Mouse (Mus musculus): ENCODE measurements around the gene Sbno1. TPM values are rescaled to one million over a fixed set of nuclear protein-coding genes. Genes with fewer than 3 reads are reported as not detected.

Sbno1 gene
- 10 to 100 TPM; 93.2 to 93.4 TPM for total RNA-seq (2021)
- long read RNA-seq, experiment 1, full-length matches to known transcripts: 3 of 22 reads
- long read RNA-seq, experiment 1, partial matches to known transcripts: 5 of 22 reads
- long read RNA-seq, experiment 1, other reads (novel, unspliced or antisense): 14 of 22 reads
- long read RNA-seq, experiment 2, transcript Sbno1-217 (17 exons, 2,413 nt): major isoform, 12 of 108 reads
- long read RNA-seq, experiment 2, partial matches to known transcripts: 45 of 108 reads
- long read RNA-seq, experiment 2, other reads (novel, unspliced or antisense): 49 of 108 reads

- DNase-seq (ENCODE audit: low spot score in 2 of 2): peak; percentile 86 to 87
These were observed at the start of gene Sbno1 for GRCm38 (mm10) chr5:124425412-124426259. TSS of gene Sbno1 (minus strand) at chr5:124426001.

- no peak for DNase-seq (ENCODE audit: low spot score in 2 of 2)
These were observed 44.9 kb upstream of the Sbno1 start for GRCm38 (mm10) chr5:124470591-124471171.

GRCm38 (mm10) chr5:124469486-124469885, 43.7 kb upstream of the Sbno1 start:
- DNase-seq (ENCODE audit: low spot score in 2 of 2): no peak

- no peak for DNase-seq (ENCODE audit: low spot score in 2 of 2)
These were observed 42.6 kb upstream of the Sbno1 start for GRCm38 (mm10) chr5:124468365-124468764.

GRCm38 (mm10) chr5:124467766-124468165, 42.0 kb upstream of the Sbno1 start:
- DNase-seq (ENCODE audit: low spot score in 2 of 2): no peak

DNA sequence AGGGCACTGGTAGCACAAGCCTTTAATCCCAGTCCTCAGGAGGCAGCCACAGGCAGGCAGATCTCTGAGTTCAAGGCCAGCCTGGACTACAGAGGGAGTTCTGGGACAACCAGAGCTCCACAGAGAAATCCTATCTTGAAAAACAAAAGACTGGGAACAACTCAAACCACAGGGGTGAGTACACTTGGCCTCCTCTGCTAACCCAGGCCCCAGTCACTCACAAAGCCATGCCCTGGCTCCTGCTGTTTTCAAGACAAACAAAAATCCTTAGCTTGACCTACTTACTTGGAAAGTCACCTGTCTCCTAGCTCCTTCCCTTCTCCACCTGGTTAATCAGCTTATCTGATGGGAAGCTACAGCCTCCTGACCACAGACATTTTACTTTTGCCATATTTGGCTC, 39.1 kb upstream of the Sbno1 start:
- no peak for DNase-seq (ENCODE audit: low spot score in 2 of 2)

DNA sequence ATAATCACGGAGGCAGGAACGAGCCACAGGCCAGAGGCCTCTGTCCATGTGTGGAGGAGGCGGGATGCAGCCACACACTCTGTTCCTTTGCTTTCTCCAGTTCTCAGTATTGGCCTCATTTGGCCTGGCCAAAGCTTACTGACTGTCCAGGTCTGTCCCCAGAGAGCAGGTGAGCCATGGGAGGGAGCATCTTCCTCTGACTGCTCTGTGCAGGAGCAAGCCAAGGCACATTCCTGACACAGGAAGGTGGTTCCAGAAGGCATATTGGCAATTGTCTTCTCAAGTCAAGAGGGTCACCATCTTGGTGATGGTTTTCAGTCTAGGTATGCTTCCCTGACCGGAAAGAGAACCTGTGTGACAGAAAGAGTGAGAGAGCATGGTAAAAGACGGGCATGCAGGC, 37.7 kb upstream of the Sbno1 start:
- DNase-seq (ENCODE audit: low spot score in 2 of 2): no peak

- DNase-seq (ENCODE audit: low spot score in 2 of 2): no peak
These were observed 36.7 kb upstream of the Sbno1 start for GRCm38 (mm10) chr5:124462297-124463025.

- peak in 1 of 2 experiments; percentile 39 for DNase-seq (ENCODE audit: low spot score in 2 of 2)
These were observed 35.1 kb upstream of the Sbno1 start for GRCm38 (mm10) chr5:124460922-124461321.

GRCm38 (mm10) chr5:124456762-124457161, 31.0 kb upstream of the Sbno1 start:
- no peak for DNase-seq (ENCODE audit: low spot score in 2 of 2)

DNA sequence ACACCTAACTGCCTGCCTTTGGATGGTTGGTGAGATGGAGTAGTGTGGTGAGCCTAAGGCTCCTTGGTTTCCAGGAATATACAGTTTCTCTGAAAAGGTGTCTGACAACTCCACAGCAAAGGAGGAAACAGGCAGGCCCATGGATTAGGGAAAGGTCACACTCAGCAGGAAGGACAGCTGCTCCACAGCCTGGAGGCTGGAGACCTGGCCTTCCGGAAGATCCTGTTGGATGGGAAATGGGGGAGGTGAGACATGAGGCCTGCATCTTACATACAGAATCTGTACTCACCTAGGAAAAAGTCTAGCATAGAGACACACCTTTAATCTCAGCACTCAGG, 28.2 kb upstream of the Sbno1 start:
- no peak for DNase-seq (ENCODE audit: low spot score in 2 of 2)

GRCm38 (mm10) chr5:124453339-124454081, 27.7 kb upstream of the Sbno1 start:
- no peak for DNase-seq (ENCODE audit: low spot score in 2 of 2)

DNA sequence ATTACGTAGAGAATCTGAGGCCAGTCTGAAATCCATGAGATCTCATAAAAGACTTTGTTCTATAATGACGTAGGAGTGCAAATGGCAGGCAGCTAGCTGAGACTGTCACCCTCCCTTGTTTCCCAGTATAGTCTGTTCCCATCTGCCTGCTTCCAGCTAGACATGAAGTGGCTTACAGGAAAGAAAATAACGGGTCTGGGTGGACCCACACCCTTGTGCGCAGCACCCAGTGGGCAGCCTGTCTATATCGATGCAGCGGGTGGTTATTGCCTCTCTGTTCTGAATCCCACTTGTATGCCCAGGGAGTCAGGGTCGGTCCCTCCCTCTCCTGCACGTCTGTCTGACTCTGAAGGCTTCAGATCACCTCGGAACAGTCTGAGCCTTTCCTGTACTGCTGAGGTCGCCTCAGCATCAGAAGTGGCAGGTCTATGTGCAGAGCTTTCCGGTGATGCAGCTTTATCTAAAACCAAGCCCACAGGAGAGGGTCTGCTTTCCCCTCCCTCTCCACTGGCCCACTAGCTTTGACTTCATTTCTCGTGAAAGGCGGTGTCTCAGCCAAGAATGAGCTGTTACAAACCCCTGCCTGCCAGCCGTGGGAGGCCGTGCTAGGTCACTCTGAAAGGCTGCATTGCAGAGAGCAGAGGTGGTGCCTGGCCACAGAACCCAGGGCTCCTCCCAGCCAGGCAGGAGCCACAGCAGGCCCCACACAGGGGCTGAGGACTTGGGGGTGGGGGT, 26.9 kb upstream of the Sbno1 start:
- no peak for DNase-seq (ENCODE audit: low spot score in 2 of 2)

DNA sequence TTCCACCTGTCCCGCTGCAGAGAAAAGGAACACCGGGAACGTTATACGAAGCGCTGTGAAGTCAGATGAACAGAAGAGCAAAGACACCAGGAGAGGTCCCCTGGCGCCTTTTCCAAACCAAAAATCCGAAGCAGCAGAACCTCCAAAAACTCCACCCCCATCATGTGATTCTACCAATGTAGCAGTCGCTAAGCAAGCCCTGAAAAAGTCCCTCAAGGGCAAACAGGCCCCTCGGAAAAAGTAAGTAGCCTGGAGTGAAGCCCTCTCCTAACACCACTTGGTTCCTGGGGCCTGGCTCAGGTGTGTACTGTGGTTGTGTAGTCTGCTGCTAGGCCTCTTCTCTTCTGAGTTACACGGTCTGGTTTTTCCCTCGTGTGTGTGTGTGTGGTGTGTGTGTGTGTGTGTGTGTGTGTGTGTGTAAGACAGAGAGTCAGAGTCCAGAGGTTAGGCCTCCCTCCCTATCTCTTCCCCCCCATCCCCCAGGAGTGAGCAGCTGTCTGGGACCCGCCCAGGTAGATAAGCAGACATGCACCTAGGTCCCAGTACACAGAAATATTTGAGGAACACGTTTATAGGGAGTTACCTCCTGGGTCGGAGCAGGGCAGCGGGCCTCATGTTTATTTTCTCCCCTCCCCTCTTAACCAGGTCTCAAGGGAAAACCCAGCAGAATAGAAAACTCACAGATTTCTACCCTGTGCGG, 25.0 kb upstream of the Sbno1 start:
- DNase-seq (ENCODE audit: low spot score in 2 of 2): no peak

DNA sequence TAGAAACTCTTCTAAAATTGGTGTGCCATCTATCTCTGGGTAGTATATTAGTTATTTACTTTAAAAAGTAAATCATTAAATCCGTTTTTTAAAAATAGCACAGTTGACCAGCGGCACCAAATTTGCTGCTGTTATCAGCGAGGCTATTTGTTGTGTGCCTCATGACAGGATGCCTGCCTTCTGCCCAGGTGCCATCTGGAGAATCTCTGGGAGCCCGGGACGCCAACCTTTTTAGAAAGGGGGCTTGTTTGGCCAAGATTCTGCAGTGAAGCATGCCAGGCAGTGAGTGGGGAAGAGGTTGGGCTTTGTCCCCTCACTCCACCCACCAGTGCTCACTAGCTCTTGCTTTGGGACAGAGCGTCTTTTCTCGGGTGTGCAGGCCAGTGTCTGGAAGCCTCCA, 24.2 kb upstream of the Sbno1 start:
- no peak for DNase-seq (ENCODE audit: low spot score in 2 of 2)

GRCm38 (mm10) chr5:124449494-124449893, 23.7 kb upstream of the Sbno1 start:
- no peak for DNase-seq (ENCODE audit: low spot score in 2 of 2)

DNA sequence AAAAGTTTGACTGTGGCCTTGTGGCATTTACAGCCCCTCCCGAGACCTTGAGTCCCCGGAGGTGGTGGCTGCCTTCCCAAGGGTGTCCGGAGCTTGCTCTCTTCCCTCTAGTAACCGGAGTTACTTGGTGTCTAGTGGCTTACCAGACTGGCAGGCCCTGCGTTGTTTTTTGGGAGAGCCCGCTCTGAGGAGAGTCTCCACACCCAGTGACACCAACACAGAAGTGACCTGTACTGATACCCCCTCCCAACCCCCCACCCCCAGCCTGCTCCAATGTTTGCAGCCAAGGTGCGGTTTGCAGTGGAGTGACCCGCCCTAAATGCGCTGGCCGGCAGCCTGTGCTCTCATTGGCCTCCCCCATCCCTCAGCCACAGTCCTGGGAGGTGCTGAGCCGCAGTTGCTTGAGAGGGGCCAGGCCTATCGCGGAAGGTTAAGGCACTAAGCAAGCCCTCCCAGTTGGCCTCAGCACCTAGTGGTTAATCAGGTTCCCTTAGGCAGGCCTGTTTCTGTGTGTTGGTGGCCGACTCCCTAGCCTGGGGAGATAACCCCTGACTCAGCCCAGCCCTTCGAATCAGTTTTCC, 20.6 kb upstream of the Sbno1 start:
- peak; percentile 54 to 67 for DNase-seq (ENCODE audit: low spot score in 2 of 2)

DNA sequence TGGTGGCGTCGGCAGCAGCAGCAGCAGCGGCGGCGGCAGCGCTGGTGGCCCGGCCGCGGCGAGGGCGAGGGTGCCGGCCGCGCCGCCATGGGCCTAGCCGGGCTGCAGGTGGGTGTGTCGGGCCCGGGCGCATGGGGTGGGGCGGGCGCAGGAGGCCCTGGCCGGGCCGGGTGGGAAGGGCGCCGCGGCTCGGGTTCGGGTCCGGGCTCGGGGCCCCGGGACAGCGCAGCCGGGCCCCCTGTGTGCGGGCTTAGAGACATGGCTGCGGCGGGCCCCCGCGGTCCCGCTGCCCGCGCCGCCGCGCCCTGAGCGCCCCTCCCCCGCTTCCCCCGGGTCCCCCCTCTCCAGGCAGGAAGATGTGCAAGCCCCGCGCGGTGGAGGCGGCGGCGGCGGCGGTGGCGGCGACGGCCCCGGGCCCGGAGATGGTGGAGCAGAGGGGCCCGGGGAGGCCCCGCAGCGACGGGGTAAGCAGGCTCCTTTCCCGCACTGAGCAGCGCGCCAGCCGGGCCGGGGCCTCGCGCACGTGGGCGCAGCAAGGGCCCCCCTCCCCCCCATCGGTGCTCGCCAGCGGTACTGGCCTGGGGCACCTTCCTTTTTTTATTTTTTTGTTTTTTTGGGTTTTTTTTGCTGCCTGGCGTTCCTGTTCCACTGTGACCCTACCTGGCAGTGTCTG, 20.0 kb upstream of the Sbno1 start:
- DNase-seq (ENCODE audit: low spot score in 2 of 2): peak; percentile 55 to 64
